12 mouse cellular contexts compared by ENCODE assay signal in genomic region chr9:58305686-58306085, GRCm38 (mm10). TPM values are rescaled to one million over a fixed set of nuclear protein-coding genes. Genes with fewer than 3 reads are reported as not detected.
DNase-seq lines count a peak whose midpoint lies in the region; ATAC-seq lines count a peak whose summit lies in the region.
"Had no signal": no experiment of that assay in that cellular context is flagged by ENCODE, and none has a peak within 500 bp of the region (broad histone marks: within the 10 kb centered on the region; RNA-seq: fewer than 3 reads in every experiment).

No protein-coding gene starts in this region.

- ATAC-seq in stomach, embryonic 15.5 days (ENCODE audit: insufficient read depth, low FRiP score, low read depth), result no peak
- ATAC-seq: CD4-positive, CD25-positive, alpha-beta regulatory T cell, adult 4 months had no signal

- no peak overlapping the region for H3K4me3 ChIP-seq in stomach, embryonic 15.5 days (replicated peaks)
- H3K4me3 ChIP-seq: neural tube, embryonic 15.5 days had no signal

- no peak overlapping the region for H3K9ac ChIP-seq in stomach, embryonic 15.5 days
- H3K9ac ChIP-seq: neural tube, embryonic 15.5 days had no signal

- intact Hi-C loops in heart, postnatal 10 days (cut with DNase I), result no loop called here
- intact Hi-C loops in gastrocnemius, postnatal 14 days (cut with DNase I; ENCODE audit: low total_unique reads), result no loop called here

- H3K27ac ChIP-seq in stomach, embryonic 15.5 days, result peak overlapping the region; percentile 4; the same call in 1 of the 2 replicates
- H3K27ac ChIP-seq: macrophage; neural tube, embryonic 15.5 days had no signal

- peak; percentile 26 for DNase-seq in embryo, embryonic 10 days (ENCODE audit: low spot score)
- no peak for DNase-seq in embryo, embryonic 9.5 days (ENCODE audit: extremely low spot score)
- peak; percentile 68 for DNase-seq in ovary, adult 18-20 months (ENCODE audit: low spot score)
- DNase-seq in ovary, postnatal 10 days (ENCODE audit: low spot score), result no peak
- DNase-seq in heart, postnatal 10 days, result peak; percentile 49 to 65
- no peak for DNase-seq in gastrocnemius, postnatal 14 days
- no peak for DNase-seq in adrenal gland, adult 18-20 months (ENCODE audit: low spot score in 2 of 2)
- DNase-seq: gastrocnemius, postnatal 25 days had no signal

- no peaks in the 10 kb centered on the region for H3K9me3 ChIP-seq in stomach, embryonic 15.5 days
- H3K9me3 ChIP-seq: neural tube, embryonic 15.5 days had no signal

- no peaks in the 10 kb centered on the region for H3K36me3 ChIP-seq in stomach, embryonic 15.5 days
- H3K36me3 ChIP-seq: neural tube, embryonic 15.5 days had no signal

- H3K27me3 ChIP-seq in stomach, embryonic 15.5 days (replicated peaks), result no peaks in the 10 kb centered on the region
- H3K27me3 ChIP-seq: neural tube, embryonic 15.5 days had no signal

- H3K4me1 ChIP-seq in stomach, embryonic 15.5 days, result peaks cover 64% of the 10 kb centered on the region

- WGBS in stomach, embryonic 15.5 days, result 19% methylated on average over 6 of the region's 6 CpGs

- H3K4me2 ChIP-seq in stomach, embryonic 15.5 days, result no peak overlapping the region
- H3K4me2 ChIP-seq: neural tube, embryonic 15.5 days had no signal

RNA-seq across cellular contexts. Expression of gene Loxl1, which starts 7.3 kb away (rescaled TPM):
- 10 to 100 TPM; 83.7 to 86.7 TPM for total RNA-seq in heart, postnatal 10 days (2021)
- polyA plus RNA-seq in stomach, embryonic 15.5 days (2015; fragmentation: Nextera tagmentation; extraction: Ambion mirVana), result 42.1 and 49.2 TPM in 2 replicates
- 10 to 100 TPM; 29.2 to 46.7 TPM for total RNA-seq in gastrocnemius, postnatal 14 days (2021)
- total RNA-seq in adrenal gland, adult 18-20 months (2021), result 10 to 100 TPM; 19.9 to 28.1 TPM
- polyA plus RNA-seq: CD4-positive, CD25-positive, alpha-beta regulatory T cell, adult 4 months; macrophage had no signal

RNA-seq across cellular contexts. Expression of gene Stoml1, which starts 52.7 kb away (rescaled TPM):
- 10 to 100 TPM; 15.5 to 15.6 TPM for total RNA-seq in heart, postnatal 10 days (2021)
- 24.1 and 30.0 TPM in 2 replicates for polyA plus RNA-seq in stomach, embryonic 15.5 days (2015; fragmentation: Nextera tagmentation; extraction: Ambion mirVana)
- 1 to 10 TPM; 7.0 to 8.7 TPM for total RNA-seq in gastrocnemius, postnatal 14 days (2021)
- total RNA-seq in adrenal gland, adult 18-20 months (2021), result 10 to 100 TPM; 13.3 to 15.0 TPM

RNA-seq across cellular contexts. Expression of gene Pml, which starts 56.1 kb away (rescaled TPM):
- 10 to 100 TPM; 12.4 to 13.0 TPM for total RNA-seq in heart, postnatal 10 days (2021)
- 15.5 and 19.6 TPM in 2 replicates for polyA plus RNA-seq in stomach, embryonic 15.5 days (2015; fragmentation: Nextera tagmentation; extraction: Ambion mirVana)
- 1 to 10 TPM; 5.2 to 7.5 TPM for total RNA-seq in gastrocnemius, postnatal 14 days (2021)
- total RNA-seq in adrenal gland, adult 18-20 months (2021), result 10 to 100 TPM; 16.1 to 17.9 TPM

Comparison
In these comparisons a context has a peak if more than half of its experiments do, and no peak if none do; other contexts are left out.
1. DNase-seq: peak in embryo, embryonic 10 days (single experiment), ovary, adult 18-20 months (single experiment) and heart, postnatal 10 days (2 of 2); none in embryo, embryonic 9.5 days (single experiment), ovary, postnatal 10 days (single experiment), gastrocnemius, postnatal 14 days (single experiment) and adrenal gland, adult 18-20 months (0 of 2).